Mouse (Mus musculus): ENCODE data around the gene Tulp1. TPM values are rescaled to one million over a fixed set of nuclear protein-coding genes. Genes with fewer than 3 reads are reported as not detected.
A peak's percentile ranks its signal among the peaks of the same experiment; 100 is the strongest.

Gene Tulp1
- polyA plus RNA-seq, 1 experiment from 2014 or later, result 1.4 TPM

DNA sequence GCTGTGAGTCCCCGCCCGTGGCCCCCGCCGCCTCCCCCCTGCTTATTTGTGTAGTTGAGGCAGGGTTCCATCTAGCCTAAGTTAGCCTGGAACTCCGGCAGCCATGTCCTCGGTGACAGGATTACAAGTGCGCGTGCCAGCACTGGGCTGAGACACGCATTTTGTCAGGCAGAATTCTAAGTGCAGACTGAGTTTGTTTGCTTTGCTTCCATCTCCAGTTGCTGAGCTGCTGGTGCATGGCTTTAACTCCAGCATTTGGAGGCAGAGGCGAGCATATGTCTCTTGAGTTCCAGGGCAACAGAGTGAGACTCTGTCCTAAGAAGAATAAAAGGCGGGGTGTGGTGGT is 51.2 kb downstream of the Tulp1 start:
- under 1% methylated on average over 11 of the region's 11 CpGs for WGBS
- peak overlapping the region; percentile 65 for H3K9ac ChIP-seq (ENCODE audit: low read depth, low read length)
- no peaks in the 10 kb centered on the region for H3K27me3 ChIP-seq (replicated peaks; ENCODE audit: control insufficient read depth, insufficient read depth, low read length)
- peak overlapping the region; percentile 69 for H3K4me3 ChIP-seq (ENCODE audit: low read depth, low read length)
- TF ChIP-seq CTCF (IDR thresholded peaks at IDR 0.05; ENCODE audit: low read depth), result 0 out of 2 replicates have a peak, but pooled peaks have one; percentile 8
- H3K4me1 ChIP-seq (replicated peaks; ENCODE audit: control insufficient read depth, insufficient read depth, low read length), result no peaks in the 10 kb centered on the region; the same call in 1 of the 2 replicates
- peak overlapping the region; percentile 91 for H3K27ac ChIP-seq (ENCODE audit: low read depth, low read length)
- ATAC-seq, result no peak
- H3K36me3 ChIP-seq (ENCODE audit: control insufficient read depth, insufficient read depth), result peaks cover 8% of the 10 kb centered on the region; the same call in 1 of the 2 replicates
- H3K9me3 ChIP-seq (ENCODE audit: control insufficient read depth), result no peaks in the 10 kb centered on the region
- peak overlapping the region; percentile 85 for H3K4me2 ChIP-seq (replicated peaks; ENCODE audit: low read depth)

DNA sequence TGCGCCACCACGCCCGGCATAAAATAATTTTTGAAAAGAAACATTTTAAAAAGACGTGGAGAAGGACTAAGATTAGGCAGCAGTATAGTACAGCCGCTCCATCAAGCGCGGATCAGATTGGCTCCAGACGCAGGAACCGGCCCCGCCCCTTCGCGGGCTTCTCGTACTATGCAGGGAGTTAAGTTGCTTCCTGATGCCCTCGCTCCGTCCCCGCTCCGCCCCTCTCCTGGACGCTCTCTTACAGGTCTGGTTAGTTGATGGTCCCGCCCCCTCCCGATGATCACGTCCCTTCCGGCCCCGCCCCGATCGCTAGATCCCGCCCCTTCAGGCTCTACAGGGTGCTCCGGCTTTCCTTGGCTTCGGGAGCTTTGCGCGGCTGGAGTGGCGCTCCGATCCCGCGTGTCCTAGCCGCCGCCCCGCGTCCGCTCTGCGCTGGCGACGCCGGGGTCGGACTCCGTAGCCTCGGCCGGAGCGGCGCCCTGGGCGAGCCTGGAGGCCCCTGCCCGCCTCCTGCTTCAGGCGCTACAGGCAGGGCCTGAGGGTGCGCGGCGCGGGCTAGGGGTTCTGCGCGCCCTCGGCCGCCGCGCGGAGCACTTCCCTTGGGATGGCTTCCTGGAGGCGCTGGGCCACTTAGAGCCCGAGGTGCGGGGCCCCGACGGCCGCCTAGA is 51.7 kb downstream of the Tulp1 start, which contains the start of gene Fance:
TSS of gene Fance (plus strand) at position 308 of the 668 bp plus-strand sequence.
- H3K4me1 ChIP-seq (replicated peaks; ENCODE audit: control insufficient read depth, insufficient read depth, low read length), result no peaks in the 10 kb centered on the region; the same call in 1 of the 2 replicates
- peak within 1 kb of the TSS; percentile 85 for H3K4me2 ChIP-seq (replicated peaks; ENCODE audit: low read depth)
- H3K27ac ChIP-seq (ENCODE audit: low read depth, low read length), result peak within 1 kb of the TSS; percentile 91
- no peaks in the 10 kb centered on the region for H3K27me3 ChIP-seq (replicated peaks; ENCODE audit: control insufficient read depth, insufficient read depth, low read length)
- no peak; the same call in 1 of the 2 replicates for TF ChIP-seq CTCF (IDR thresholded peaks at IDR 0.05; ENCODE audit: low read depth)
- WGBS, result under 1% methylated on average over 67 of the region's 69 CpGs
- peak within 1 kb of the TSS; percentile 69 for H3K4me3 ChIP-seq (ENCODE audit: low read depth, low read length)
- ATAC-seq, result peak; percentile 99
- H3K36me3 ChIP-seq (ENCODE audit: control insufficient read depth, insufficient read depth), result peaks cover 5% of the 10 kb centered on the region; the same call in 1 of the 2 replicates
- H3K9ac ChIP-seq (ENCODE audit: low read depth, low read length), result peak within 1 kb of the TSS; percentile 65
- no peaks in the 10 kb centered on the region for H3K9me3 ChIP-seq (ENCODE audit: control insufficient read depth)

DNA sequence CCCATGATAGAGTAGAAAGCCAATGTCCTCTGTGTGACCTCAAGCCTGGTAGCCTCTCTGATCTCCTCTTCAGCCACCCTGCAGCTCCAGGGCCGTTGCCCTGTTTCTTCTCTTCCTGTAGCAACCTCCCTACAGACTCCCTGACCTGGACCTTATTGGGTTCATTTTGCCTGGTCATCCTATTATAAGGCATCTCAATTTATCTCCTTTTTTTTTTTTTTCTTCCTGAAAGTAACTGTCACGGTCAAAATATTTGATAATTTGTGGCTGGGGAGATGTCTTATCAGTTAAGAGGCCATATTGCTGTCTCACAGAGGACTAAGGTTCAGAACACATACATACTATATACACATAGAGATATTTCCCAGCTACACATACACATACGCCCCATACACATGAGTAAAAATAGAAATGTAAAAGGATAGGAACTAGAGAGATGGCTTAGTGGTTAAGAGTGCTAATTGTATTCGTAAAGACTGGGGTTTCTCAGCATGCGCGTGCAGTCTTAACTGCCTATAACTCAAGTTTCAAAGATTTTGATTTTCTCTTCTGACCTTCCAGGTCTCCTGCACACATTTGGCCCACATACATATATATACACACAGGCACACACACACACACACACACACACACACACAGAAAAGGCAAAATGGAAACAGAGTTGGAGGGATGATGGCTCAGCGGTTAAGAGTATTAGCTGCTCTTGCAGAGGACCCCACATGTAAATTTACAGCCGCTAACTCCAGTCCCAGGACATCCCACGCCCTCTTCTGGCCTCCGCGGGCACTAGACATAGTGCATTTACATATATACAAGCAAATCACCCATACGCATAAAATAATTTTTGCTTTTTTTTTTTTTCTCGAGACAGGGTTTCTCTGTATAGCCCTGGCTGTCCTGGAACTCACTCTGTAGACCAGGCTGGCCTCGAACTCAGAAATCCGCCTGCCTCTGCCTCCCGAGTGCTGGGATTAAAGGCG is 52.5 kb downstream of the Tulp1 start:
- 23% methylated on average over 17 of the region's 17 CpGs for WGBS
- Histone ChIP-seq H3K27ac (ENCODE audit: low read depth, low read length) (no peak overlapping the region; the same call in 1 of the 2 replicates), H3K9ac (ENCODE audit: low read depth, low read length) (no peak overlapping the region), H3K4me1 (replicated peaks; ENCODE audit: control insufficient read depth, insufficient read depth, low read length) (no peaks in the 10 kb centered on the region; the same call in 1 of the 2 replicates), H3K4me3 (ENCODE audit: low read depth, low read length) (peak overlapping the region; percentile 69), H3K9me3 (ENCODE audit: control insufficient read depth) (no peaks in the 10 kb centered on the region), H3K27me3 (replicated peaks; ENCODE audit: control insufficient read depth, insufficient read depth, low read length) (no peaks in the 10 kb centered on the region), H3K4me2 (replicated peaks; ENCODE audit: low read depth) (peak overlapping the region; percentile 85), H3K36me3 (ENCODE audit: control insufficient read depth, insufficient read depth) (no peaks in the 10 kb centered on the region; the same call in 1 of the 2 replicates)
- peak; percentile 1; the same call in 1 of the 2 replicates for ATAC-seq
- TF ChIP-seq CTCF (IDR thresholded peaks at IDR 0.05; ENCODE audit: low read depth), result peak; percentile 53

DNA sequence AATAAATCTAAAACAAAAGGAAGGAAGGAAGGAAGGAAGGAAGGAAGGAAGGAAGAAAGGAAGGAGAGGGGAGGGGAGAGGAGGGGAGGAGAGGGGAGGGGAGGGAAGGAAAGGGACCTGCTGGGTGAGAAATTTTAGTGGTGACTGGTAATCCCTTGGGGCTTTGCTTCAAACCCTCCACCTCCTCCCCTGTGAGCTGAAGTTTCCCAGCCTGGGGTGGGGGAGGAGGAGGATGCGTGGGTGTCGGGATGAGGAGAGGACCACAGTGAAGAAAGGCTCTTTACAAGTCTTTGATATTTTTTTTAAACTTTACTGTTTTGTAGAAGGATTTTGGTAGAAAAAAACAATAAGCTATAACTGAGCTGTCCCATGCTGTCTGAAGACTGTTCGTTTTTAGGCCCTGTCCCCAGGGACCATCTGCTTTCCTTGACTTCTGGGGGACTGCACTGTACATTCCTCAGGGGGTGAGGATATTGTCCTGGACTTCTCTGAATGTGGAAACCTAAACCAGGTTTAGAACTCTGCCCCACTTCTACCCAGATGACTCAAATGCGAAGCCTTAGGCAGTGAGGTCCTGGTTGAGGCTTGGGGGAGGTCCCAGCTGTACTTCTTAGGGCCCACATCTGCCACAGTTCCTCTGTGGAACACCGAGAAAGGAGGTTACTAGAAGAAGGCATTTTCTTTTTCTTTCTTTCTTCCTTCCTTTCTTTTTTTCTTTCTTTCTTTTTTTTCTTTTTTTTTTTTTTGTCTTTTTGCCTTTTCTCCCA is 53.5 kb downstream of the Tulp1 start:
- no peaks in the 10 kb centered on the region for H3K36me3 ChIP-seq (ENCODE audit: control insufficient read depth, insufficient read depth)
- TF ChIP-seq CTCF (IDR thresholded peaks at IDR 0.05; ENCODE audit: low read depth), result no peak
- ATAC-seq, result no peak
- no peaks in the 10 kb centered on the region for H3K27me3 ChIP-seq (replicated peaks; ENCODE audit: control insufficient read depth, insufficient read depth, low read length)
- H3K9me3 ChIP-seq (ENCODE audit: control insufficient read depth), result no peaks in the 10 kb centered on the region
- H3K9ac ChIP-seq (ENCODE audit: low read depth, low read length), result no peak overlapping the region
- H3K27ac ChIP-seq (ENCODE audit: low read depth, low read length), result no peak overlapping the region
- no peak overlapping the region for H3K4me2 ChIP-seq (replicated peaks; ENCODE audit: low read depth)
- no peaks in the 10 kb centered on the region; the same call in 1 of the 2 replicates for H3K4me1 ChIP-seq (replicated peaks; ENCODE audit: control insufficient read depth, insufficient read depth, low read length)
- WGBS, result 87% methylated on average over 5 of the region's 5 CpGs
- no peak overlapping the region for H3K4me3 ChIP-seq (ENCODE audit: low read depth, low read length)

DNA sequence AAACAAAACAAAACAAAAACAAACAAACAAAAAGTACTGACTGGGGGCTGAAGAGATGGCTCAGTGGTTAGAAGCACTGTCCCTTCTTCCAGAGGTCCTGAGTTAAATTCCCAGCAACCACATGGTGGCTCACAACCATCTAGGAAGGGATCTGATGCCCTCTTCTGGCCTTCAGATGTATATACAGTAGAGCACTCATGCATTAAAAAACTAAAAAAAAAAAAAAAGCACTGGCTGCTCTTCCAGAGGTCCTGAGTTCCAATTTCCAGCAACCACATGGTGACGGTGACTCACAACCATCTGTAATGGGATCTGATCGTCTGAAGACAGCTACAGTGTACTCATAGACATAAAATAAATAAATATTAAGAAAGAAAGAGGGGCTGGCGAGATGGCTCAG is 54.2 kb downstream of the Tulp1 start:
- Histone ChIP-seq H3K9me3 (ENCODE audit: control insufficient read depth) (no peaks in the 10 kb centered on the region), H3K27ac (ENCODE audit: low read depth, low read length) (no peak overlapping the region), H3K4me2 (replicated peaks; ENCODE audit: low read depth) (no peak overlapping the region), H3K4me1 (replicated peaks; ENCODE audit: control insufficient read depth, insufficient read depth, low read length) (no peaks in the 10 kb centered on the region; the same call in 1 of the 2 replicates), H3K9ac (ENCODE audit: low read depth, low read length) (no peak overlapping the region), H3K27me3 (replicated peaks; ENCODE audit: control insufficient read depth, insufficient read depth, low read length) (no peaks in the 10 kb centered on the region), H3K36me3 (ENCODE audit: control insufficient read depth, insufficient read depth) (no peaks in the 10 kb centered on the region), H3K4me3 (ENCODE audit: low read depth, low read length) (no peak overlapping the region)
- TF ChIP-seq CTCF (IDR thresholded peaks at IDR 0.05; ENCODE audit: low read depth), result peak; percentile 29; the same call in 1 of the 2 replicates
- 73% methylated on average over 3 of the region's 3 CpGs for WGBS
- ATAC-seq, result no peak
